In the genomic region with DNA sequence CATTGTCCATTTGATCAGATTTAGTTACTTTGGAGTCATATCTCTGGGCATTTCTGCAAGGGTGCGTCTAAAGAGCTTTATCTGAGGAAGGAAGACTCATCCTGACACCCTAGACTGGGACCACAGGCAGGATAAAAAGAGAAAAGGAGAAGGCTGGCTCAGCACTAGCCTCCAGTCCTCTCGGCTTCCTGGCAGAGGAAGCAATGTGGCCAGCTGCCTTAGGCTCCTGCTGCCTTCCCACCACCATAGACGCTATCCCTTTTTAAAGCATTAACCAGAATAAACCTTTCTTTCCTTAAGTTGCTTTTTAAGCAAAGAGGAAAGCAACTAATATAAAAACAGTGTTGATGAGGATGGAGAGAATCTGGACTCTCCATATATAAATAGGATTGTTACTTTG, we compare ENCODE assay signal across 25 mouse cellular contexts. TPM values are rescaled to one million over a fixed set of nuclear protein-coding genes. Genes with fewer than 3 reads are reported as not detected.
DNase-seq lines count a peak whose midpoint lies in the region; ATAC-seq lines count a peak whose summit lies in the region.
"Had no signal": no experiment of that assay in that cellular context is flagged by ENCODE, and none has a peak within 500 bp of the region (broad histone marks: within the 10 kb centered on the region; RNA-seq: fewer than 3 reads in every experiment).

No protein-coding gene starts in this region.

- H3K27ac ChIP-seq in midbrain, embryonic 13.5 days, result no peak overlapping the region
- H3K27ac ChIP-seq: embryonic facial prominence, embryonic 15.5 days; gastrocnemius, adult 2 months; heart, embryonic 13.5 days; hindbrain, embryonic 14.5 days; liver, embryonic 14.5 days had no signal

- ATAC-seq in frontal cortex, adult (ENCODE audit: low TSS enrichment), result peak; percentile 83
- no peak for ATAC-seq in midbrain, embryonic 13.5 days
- ATAC-seq: forebrain, embryonic 15.5 days had no signal

- 91% methylated on average over 3 of the region's 3 CpGs for WGBS in midbrain, embryonic 13.5 days

- no peak overlapping the region for H3K4me3 ChIP-seq in midbrain, embryonic 13.5 days (replicated peaks)
- H3K4me3 ChIP-seq: embryonic facial prominence, embryonic 15.5 days; forebrain, embryonic 15.5 days; gastrocnemius, adult 2 months; heart, embryonic 13.5 days had no signal

- DNase-seq in frontal cortex, postnatal 10 days (ENCODE audit: low spot score in 2 of 2), result no peak
- DNase-seq in left cerebral cortex, postnatal 36 days (ENCODE audit: low spot score in 2 of 2), result peak; percentile 39 to 45
- DNase-seq in left cerebral cortex, postnatal 4 days, result no peak
- peak; percentile 53 for DNase-seq in right cerebral cortex, adult 18-20 months
- peak; percentile 37 for DNase-seq in right cerebral cortex, postnatal 4 days
- DNase-seq in neural tube, embryonic 10.5 days (ENCODE audit: extremely low spot score, low spot score), result no peak
- DNase-seq: adrenal gland, postnatal 25 days; B cell, adult 2 months; cerebellum, adult 9-10 months; gastrocnemius, adult 2 months; gastrocnemius, postnatal 36 days; heart, postnatal 10 days; kidney, adult 11 months; kidney, postnatal 14 days; liver; lung, adult 2 months; lung, postnatal 10 days had no signal

- intact Hi-C loops in left cerebral cortex, postnatal 36 days (cut with DNase I), result loop anchor here (5.0 kb wide), 3 partner anchors 51 to 89 kb away; no protein-coding TSS in a partner anchor
- intact Hi-C loops in left cerebral cortex, postnatal 4 days (cut with DNase I), result no loop called here

- H3K36me3 ChIP-seq in midbrain, embryonic 13.5 days, result no peaks in the 10 kb centered on the region
- H3K36me3 ChIP-seq: embryonic facial prominence, embryonic 15.5 days; forebrain, embryonic 15.5 days; heart, embryonic 13.5 days had no signal

- no peaks in the 10 kb centered on the region for H3K9me3 ChIP-seq in midbrain, embryonic 13.5 days
- H3K9me3 ChIP-seq: embryonic facial prominence, embryonic 15.5 days; forebrain, embryonic 15.5 days; heart, embryonic 13.5 days had no signal

- no peak overlapping the region for H3K4me2 ChIP-seq in midbrain, embryonic 13.5 days (replicated peaks)
- H3K4me2 ChIP-seq: embryonic facial prominence, embryonic 15.5 days; forebrain, embryonic 15.5 days; heart, embryonic 13.5 days; hindbrain, embryonic 14.5 days; midbrain, embryonic 11.5 days had no signal

- H3K27me3 ChIP-seq in midbrain, embryonic 13.5 days, result no peaks in the 10 kb centered on the region
- H3K27me3 ChIP-seq: embryonic facial prominence, embryonic 15.5 days; forebrain, embryonic 15.5 days; heart, embryonic 13.5 days had no signal

- no peak overlapping the region for H3K9ac ChIP-seq in midbrain, embryonic 13.5 days (replicated peaks)
- H3K9ac ChIP-seq: embryonic facial prominence, embryonic 15.5 days; forebrain, embryonic 15.5 days; heart, embryonic 13.5 days; hindbrain, embryonic 14.5 days; liver, embryonic 14.5 days had no signal

- no peaks in the 10 kb centered on the region for H3K4me1 ChIP-seq in midbrain, embryonic 13.5 days (replicated peaks)
- H3K4me1 ChIP-seq: embryonic facial prominence, embryonic 15.5 days; forebrain, embryonic 15.5 days had no signal

RNA-seq across cellular contexts. Expression of gene Gramd1b, which starts 24.6 kb away (rescaled TPM):
- total RNA-seq in left cerebral cortex, postnatal 36 days (2021), result 100 to 1,000 TPM; 146 to 182 TPM
- total RNA-seq in left cerebral cortex, postnatal 4 days (2021), result 100 to 1,000 TPM; 108 to 117 TPM
- 8.1 and 8.2 TPM in 2 replicates for polyA plus RNA-seq in midbrain, embryonic 13.5 days (2015; fragmentation: Nextera tagmentation; extraction: Ambion mirVana)

Comparison
In these comparisons a context has a peak if more than half of its experiments do, and no peak if none do; other contexts are left out.
1. DNase-seq: peak in left cerebral cortex, postnatal 36 days (2 of 2), right cerebral cortex, adult 18-20 months (single experiment) and right cerebral cortex, postnatal 4 days (single experiment); none in frontal cortex, postnatal 10 days (0 of 2), left cerebral cortex, postnatal 4 days (single experiment) and neural tube, embryonic 10.5 days (single experiment).